Mouse (Mus musculus): ENCODE measurements around the gene Trf. TPM values are rescaled to one million over a fixed set of nuclear protein-coding genes. Genes with fewer than 3 reads are reported as not detected.

The Trf gene
- polyA plus RNA-seq, 2 experiments, result 2,444 to 4,971 TPM

DNA sequence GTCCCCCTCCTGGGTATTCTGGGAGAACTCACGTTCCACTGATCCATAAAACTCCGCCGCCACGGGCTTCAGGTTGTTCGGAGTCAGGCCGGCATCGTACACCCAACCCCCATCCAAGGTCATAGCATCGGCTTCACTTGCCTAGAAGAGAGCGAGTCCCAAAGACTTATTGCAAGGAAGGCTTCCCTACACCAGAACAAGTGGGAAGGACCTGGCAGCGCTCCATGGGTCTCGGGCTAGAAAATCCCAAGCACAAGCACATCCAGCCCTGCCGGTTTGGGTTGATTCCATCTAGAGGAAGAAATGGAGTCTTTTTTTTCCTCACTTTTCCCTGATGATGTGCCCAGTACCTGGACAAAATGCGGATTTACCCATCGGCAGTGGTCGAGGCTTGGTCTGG, 3.4 kb downstream of the Trf start:
- H3K4me3 ChIP-seq (ENCODE audit: insufficient read depth in 1 of 2, low read depth in 2 of 2, low read length in 2 of 2), result no peak overlapping the region
- no peak for ATAC-seq (ENCODE audit: insufficient read depth)
- H3K4me1 ChIP-seq (replicated peaks; ENCODE audit: control insufficient read depth in 2 of 2, insufficient read depth in 2 of 2, low read length in 1 of 2), result peaks cover 0 to 3% of the 10 kb centered on the region in 2 experiments; a peak in 1 of 4 replicates
- no peak overlapping the region for H3K9ac ChIP-seq (replicated peaks)
- H3K27ac ChIP-seq, result no peak overlapping the region
- H3K27me3 ChIP-seq (ENCODE audit: control insufficient read depth, insufficient read depth, low read length), result no peaks in the 10 kb centered on the region
- DNase-seq (ENCODE audit: low read depth in 3 of 3, low spot score in 3 of 3), result no peak
- peaks cover 2% of the 10 kb centered on the region; the same call in 1 of the 2 replicates for H3K36me3 ChIP-seq (replicated peaks; ENCODE audit: control insufficient read depth, insufficient read depth, low read depth)
- H3K9me3 ChIP-seq (ENCODE audit: control insufficient read depth, low read length), result no peaks in the 10 kb centered on the region
- TF ChIP-seq CTCF (IDR thresholded peaks at IDR 0.05; ENCODE audit: low read depth), result no peak
- TF ChIP-seq EP300 (IDR thresholded peaks at IDR 0.05; ENCODE audit: low read depth), result no peak
- WGBS (ENCODE audit: insufficient replicate concordance), result 77% methylated on average over 15 of the region's 15 CpGs
- H3K4me2 ChIP-seq (ENCODE audit: low read depth), result peak overlapping the region; percentile 15; the same call in 1 of the 2 replicates

DNA sequence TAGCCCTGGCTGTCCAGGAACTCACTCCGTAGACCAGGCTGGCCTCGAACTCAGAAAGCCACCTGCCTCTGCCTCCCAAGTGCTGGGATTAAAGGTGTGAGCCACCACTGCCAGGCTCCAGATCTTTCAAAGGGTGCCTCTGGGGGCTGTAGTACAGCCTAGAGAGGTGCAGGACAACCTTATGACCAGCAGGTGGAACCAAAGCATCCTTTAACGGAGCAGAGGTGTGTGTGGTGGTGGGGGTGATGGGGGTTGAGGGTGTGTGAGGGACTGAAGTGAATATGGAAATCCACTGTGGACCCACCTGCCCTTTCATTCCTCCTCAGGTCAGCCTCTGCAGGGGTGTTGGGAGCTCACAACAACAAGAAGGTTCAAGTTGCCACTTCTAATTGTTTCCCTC, 4.8 kb downstream of the Trf start:
- H3K27me3 ChIP-seq (ENCODE audit: control insufficient read depth, insufficient read depth, low read length), result no peaks in the 10 kb centered on the region
- 25% methylated on average over 3 of the region's 3 CpGs for WGBS (ENCODE audit: insufficient replicate concordance)
- TF ChIP-seq EP300 (IDR thresholded peaks at IDR 0.05; ENCODE audit: low read depth), result no peak
- TF ChIP-seq CTCF (IDR thresholded peaks at IDR 0.05; ENCODE audit: low read depth), result peak; percentile 85
- peaks cover 3% of the 10 kb centered on the region; the same call in 1 of the 2 replicates for H3K36me3 ChIP-seq (replicated peaks; ENCODE audit: control insufficient read depth, insufficient read depth, low read depth)
- no peak overlapping the region for H3K9ac ChIP-seq (replicated peaks)
- H3K27ac ChIP-seq, result no peak overlapping the region
- H3K4me2 ChIP-seq (ENCODE audit: low read depth), result no peak overlapping the region
- no peaks in the 10 kb centered on the region for H3K4me1 ChIP-seq (replicated peaks; ENCODE audit: control insufficient read depth in 2 of 2, insufficient read depth in 2 of 2, low read length in 1 of 2)
- no peak for DNase-seq (ENCODE audit: low read depth in 3 of 3, low spot score in 3 of 3)
- no peak for ATAC-seq (ENCODE audit: insufficient read depth)
- no peaks in the 10 kb centered on the region for H3K9me3 ChIP-seq (ENCODE audit: control insufficient read depth, low read length)
- H3K4me3 ChIP-seq (ENCODE audit: insufficient read depth in 1 of 2, low read depth in 2 of 2, low read length in 2 of 2), result no peak overlapping the region

DNA sequence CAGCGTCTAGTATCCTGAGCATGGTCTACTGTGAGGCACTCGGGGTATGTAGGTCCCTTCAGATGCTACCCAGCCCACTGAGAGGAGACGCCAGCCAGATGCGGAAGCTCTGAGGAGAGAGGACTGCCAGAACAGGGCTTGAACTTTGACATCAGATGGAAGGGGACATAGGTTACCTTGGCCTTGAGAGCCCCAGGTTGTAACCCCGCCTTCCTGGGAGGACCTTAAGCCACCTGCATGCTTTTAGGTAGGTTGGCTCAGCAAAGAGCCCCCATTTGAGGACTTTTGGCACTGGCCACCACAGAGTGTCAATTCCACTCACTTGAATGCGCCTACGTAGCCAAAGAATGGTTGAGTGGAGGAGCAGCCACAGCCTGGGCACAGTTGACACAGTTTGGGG, 5.5 kb downstream of the Trf start:
- TF ChIP-seq CTCF (IDR thresholded peaks at IDR 0.05; ENCODE audit: low read depth), result no peak
- Histone ChIP-seq H3K36me3 (replicated peaks; ENCODE audit: control insufficient read depth, insufficient read depth, low read depth) (peaks cover 3% of the 10 kb centered on the region; the same call in 1 of the 2 replicates), H3K9ac (replicated peaks) (no peak overlapping the region), H3K9me3 (ENCODE audit: control insufficient read depth, low read length) (no peaks in the 10 kb centered on the region), H3K4me1 (replicated peaks; ENCODE audit: control insufficient read depth in 2 of 2, insufficient read depth in 2 of 2, low read length in 1 of 2) (no peaks in the 10 kb centered on the region), H3K27me3 (ENCODE audit: control insufficient read depth, insufficient read depth, low read length) (no peaks in the 10 kb centered on the region), H3K4me3 (ENCODE audit: insufficient read depth in 1 of 2, low read depth in 2 of 2, low read length in 2 of 2) (no peak overlapping the region), H3K4me2 (ENCODE audit: low read depth) (no peak overlapping the region), H3K27ac (no peak overlapping the region)
- no peak for ATAC-seq (ENCODE audit: insufficient read depth)
- WGBS (ENCODE audit: insufficient replicate concordance), result 74% methylated on average over 7 of the region's 7 CpGs
- no peak for DNase-seq (ENCODE audit: low read depth in 3 of 3, low spot score in 3 of 3)

DNA sequence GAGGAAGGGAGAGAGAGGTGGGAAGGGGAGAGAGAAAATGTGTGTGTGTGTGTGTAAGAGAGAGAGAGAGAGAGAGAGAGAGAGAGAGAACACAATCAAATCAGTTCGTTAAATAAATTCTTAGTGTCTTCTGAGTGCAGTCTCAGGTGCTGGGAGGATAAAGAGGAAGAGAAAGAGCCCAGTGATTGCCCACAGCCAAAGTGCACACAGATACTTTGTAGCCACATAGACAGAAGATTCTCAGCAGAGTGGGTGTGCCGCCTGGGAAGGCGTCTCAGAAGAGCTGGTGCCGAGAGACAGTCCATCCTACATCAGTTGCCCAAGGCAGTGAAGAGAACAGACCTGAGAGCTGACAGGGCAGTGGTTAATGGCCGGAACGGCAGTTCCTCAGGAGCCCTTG, 16.0 kb downstream of the Trf start:
- no peaks in the 10 kb centered on the region; the same call in 1 of the 2 replicates for H3K36me3 ChIP-seq (replicated peaks; ENCODE audit: control insufficient read depth, insufficient read depth, low read depth)
- no peak overlapping the region for H3K4me3 ChIP-seq (ENCODE audit: insufficient read depth in 1 of 2, low read depth in 2 of 2, low read length in 2 of 2)
- H3K9ac ChIP-seq (replicated peaks), result no peak overlapping the region
- H3K4me2 ChIP-seq (ENCODE audit: low read depth), result no peak overlapping the region
- ATAC-seq (ENCODE audit: insufficient read depth) (no peak), DNase-seq (ENCODE audit: low read depth in 3 of 3, low spot score in 3 of 3) (no peak)
- no peak overlapping the region for H3K27ac ChIP-seq
- no peaks in the 10 kb centered on the region for H3K27me3 ChIP-seq (ENCODE audit: control insufficient read depth, insufficient read depth, low read length)
- 60% methylated on average over 6 of the region's 6 CpGs for WGBS (ENCODE audit: insufficient replicate concordance)
- no peaks in the 10 kb centered on the region for H3K9me3 ChIP-seq (ENCODE audit: control insufficient read depth, low read length)
- TF ChIP-seq EP300 (IDR thresholded peaks at IDR 0.05; ENCODE audit: low read depth) (no peak), CTCF (IDR thresholded peaks at IDR 0.05; ENCODE audit: low read depth) (no peak)
- no peaks in the 10 kb centered on the region for H3K4me1 ChIP-seq (replicated peaks; ENCODE audit: control insufficient read depth in 2 of 2, insufficient read depth in 2 of 2, low read length in 1 of 2)

DNA sequence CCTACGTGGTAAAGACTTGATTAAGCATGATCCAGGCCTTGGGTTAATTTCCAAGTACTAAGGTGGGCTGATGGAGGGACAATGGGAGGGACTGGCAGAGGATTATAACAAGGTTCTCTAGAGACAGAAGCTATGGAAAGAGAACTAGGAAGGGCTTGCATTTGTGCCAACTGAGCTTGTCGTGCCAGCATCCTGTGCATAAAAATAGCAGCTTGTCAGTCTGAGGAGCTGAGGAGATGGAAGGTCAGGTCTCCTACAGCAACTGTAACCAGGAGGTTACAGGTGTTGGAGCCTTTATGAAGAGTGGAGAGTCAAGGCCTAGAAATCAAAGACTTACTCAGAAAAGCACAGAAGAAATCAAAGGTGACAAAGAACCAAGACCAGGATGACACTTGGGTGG, 16.6 kb downstream of the Trf start:
- Histone ChIP-seq H3K4me1 (replicated peaks; ENCODE audit: control insufficient read depth in 2 of 2, insufficient read depth in 2 of 2, low read length in 1 of 2) (no peaks in the 10 kb centered on the region), H3K9ac (replicated peaks) (no peak overlapping the region), H3K4me2 (ENCODE audit: low read depth) (no peak overlapping the region), H3K36me3 (replicated peaks; ENCODE audit: control insufficient read depth, insufficient read depth, low read depth) (no peaks in the 10 kb centered on the region; the same call in 1 of the 2 replicates), H3K4me3 (ENCODE audit: insufficient read depth in 1 of 2, low read depth in 2 of 2, low read length in 2 of 2) (no peak overlapping the region), H3K27ac (no peak overlapping the region), H3K9me3 (ENCODE audit: control insufficient read depth, low read length) (no peaks in the 10 kb centered on the region), H3K27me3 (ENCODE audit: control insufficient read depth, insufficient read depth, low read length) (no peaks in the 10 kb centered on the region)
- TF ChIP-seq EP300 (IDR thresholded peaks at IDR 0.05; ENCODE audit: low read depth) (no peak), CTCF (IDR thresholded peaks at IDR 0.05; ENCODE audit: low read depth) (no peak)
- no peak for DNase-seq (ENCODE audit: low read depth in 3 of 3, low spot score in 3 of 3)
- no peak for ATAC-seq (ENCODE audit: insufficient read depth)
- 56% methylated on average over 2 of the region's 2 CpGs for WGBS (ENCODE audit: insufficient replicate concordance)
